Mouse (Mus musculus) lung, adult 2 months (tissue): ENCODE measurements around the gene Lyar.

ENCODE experiments used
- CTCF ChIP-seq: fragments of 200-500 bp; IDR thresholded peaks from 2 replicates; pipeline ENCODE4 v1.5.1; 2011; ENCODE audit warnings: mild to moderate bottlenecking, low read length, control low read depth; ENCODE audit not compliant: insufficient read depth
- POLR2A ChIP-seq: fragments of 200-500 bp; IDR thresholded peaks from 2 replicates; pipeline ENCODE4 v1.6.1; 2011; ENCODE audit warnings: low read depth, mild to moderate bottlenecking, control low read depth, low read length, borderline replicate concordance; ENCODE audit errors: extremely low read depth

GRCm38 (mm10) chr5:38211691-38212090 lies 8.6 kb upstream of the Lyar start:
- TF ChIP-seq CTCF (no peak), POLR2A (no peak)
